8 mouse cellular contexts compared by ENCODE assay signal in genomic region chr1:58794705-58795104, GRCm38 (mm10). TPM values are rescaled to one million over a fixed set of nuclear protein-coding genes. Genes with fewer than 3 reads are reported as not detected.
DNase-seq lines count a peak whose midpoint lies in the region; ATAC-seq and TF ChIP-seq lines count a peak whose summit lies in the region.
"Had no signal": no experiment of that assay in that cellular context is flagged by ENCODE, and none has a peak within 500 bp of the region (broad histone marks: within the 10 kb centered on the region; RNA-seq: fewer than 3 reads in every experiment).

No protein-coding gene starts in this region.

- peaks cover 8% of the 10 kb centered on the region for H3K36me3 ChIP-seq in kidney, embryonic 16.5 days (ENCODE audit: insufficient read depth, low read length)
- H3K36me3 ChIP-seq in liver, embryonic 16.5 days (ENCODE audit: control insufficient read depth, insufficient read depth): peaks cover 3% of the 10 kb centered on the region

- WGBS in kidney, embryonic 16.5 days: 48% methylated on average over 2 of the region's 2 CpGs
- WGBS in liver, embryonic 16.5 days (ENCODE audit: insufficient replicate concordance): 37% methylated on average over 2 of the region's 2 CpGs

- peak overlapping the region; percentile 89; the same call in 1 of the 2 replicates for H3K27ac ChIP-seq in kidney, embryonic 16.5 days (ENCODE audit: low read length)
- peak overlapping the region; percentile 90 for H3K27ac ChIP-seq in bone marrow macrophage, adult 2 months (ENCODE audit: insufficient read depth, low read depth, low read length)
- no peak overlapping the region for H3K27ac ChIP-seq in liver, embryonic 16.5 days (ENCODE audit: low read length)

- 0 out of 2 replicates have a peak, but pooled peaks have one; percentile 14 for ATAC-seq in kidney, embryonic 16.5 days (ENCODE audit: low FRiP score, low TSS enrichment)
- ATAC-seq in erythroid progenitor cell, adult 5-6 weeks (replicated peaks; ENCODE audit: low FRiP score, poor library complexity, severe bottlenecking): peak; percentile 11; the same call in 1 of the 2 replicates
- no peak for ATAC-seq in liver, embryonic 16.5 days (ENCODE audit: low read depth)
- no peak for ATAC-seq in activated CD4-positive, CD25-positive, alpha-beta regulatory T cell, adult 4 months

- TF ChIP-seq CTCF in bone marrow macrophage, adult 2 months (IDR thresholded peaks at IDR 0.05; ENCODE audit: low read depth, low read length): no peak

- peak overlapping the region; percentile 77 for H3K4me3 ChIP-seq in kidney, embryonic 16.5 days (ENCODE audit: low read length)
- H3K4me3 ChIP-seq in bone marrow macrophage, adult 2 months (ENCODE audit: insufficient read depth, low read length): peak overlapping the region; percentile 85
- H3K4me3 ChIP-seq in liver, embryonic 16.5 days (ENCODE audit: low read depth, low read length): no peak overlapping the region

- DNase-seq in kidney, postnatal 25 days: no peak
- DNase-seq in right cerebral cortex, postnatal 4 days: no peak
- DNase-seq: thymus, adult 2 months had no signal

- peak overlapping the region; percentile 90 for H3K9ac ChIP-seq in kidney, embryonic 16.5 days (replicated peaks; ENCODE audit: low read length)
- no peak overlapping the region for H3K9ac ChIP-seq in liver, embryonic 16.5 days (ENCODE audit: low read depth, low read length)

- H3K27me3 ChIP-seq in kidney, embryonic 16.5 days (ENCODE audit: insufficient read depth, low read length): no peaks in the 10 kb centered on the region
- no peaks in the 10 kb centered on the region for H3K27me3 ChIP-seq in liver, embryonic 16.5 days (ENCODE audit: control insufficient read depth, insufficient read depth, low read depth, low read length)

- peak overlapping the region; percentile 92 for H3K4me2 ChIP-seq in kidney, embryonic 16.5 days (replicated peaks; ENCODE audit: low read depth, low read length)
- peak overlapping the region; percentile 73; the same call in 1 of the 2 replicates for H3K4me2 ChIP-seq in liver, embryonic 16.5 days (ENCODE audit: low read depth, low read length)

- H3K4me1 ChIP-seq in kidney, embryonic 16.5 days (ENCODE audit: insufficient read depth, low read length): peaks cover 14% of the 10 kb centered on the region
- H3K4me1 ChIP-seq in bone marrow macrophage, adult 2 months (ENCODE audit: control insufficient read depth, insufficient read depth, low read length): peaks cover 9% of the 10 kb centered on the region
- peaks cover 11% of the 10 kb centered on the region for H3K4me1 ChIP-seq in liver, embryonic 16.5 days (ENCODE audit: control insufficient read depth, low read depth, low read length)

- no peak for TF ChIP-seq POLR2A in bone marrow macrophage, adult 2 months (IDR thresholded peaks at IDR 0.05; ENCODE audit: borderline replicate concordance, low read depth, low read length)

- H3K9me3 ChIP-seq in kidney, embryonic 16.5 days (ENCODE audit: low read length): no peaks in the 10 kb centered on the region
- 0 out of 2 replicates have a peak, but pooled peaks cover 2% of the 10 kb centered on the region for H3K9me3 ChIP-seq in liver, embryonic 16.5 days (replicated peaks; ENCODE audit: control insufficient read depth, low read length)

RNA-seq across cellular contexts. Expression of gene Casp8, which starts 0.5 kb away (rescaled TPM):
- 42.1 and 44.1 TPM in 2 replicates for polyA plus RNA-seq in kidney, embryonic 16.5 days (2015; fragmentation: Nextera tagmentation; extraction: Ambion mirVana)
- polyA plus RNA-seq in bone marrow macrophage, adult 2 months (2012; ENCODE audit: insufficient read depth, insufficient read length, missing spikeins): 97.4 and 98.2 TPM in 2 replicates
- total RNA-seq in erythroid progenitor cell, adult 5-6 weeks (2015; ENCODE audit: low replicate concordance): 31.0 and 39.4 TPM in 2 replicates
- total RNA-seq in erythroid progenitor cell, adult 5-6 weeks (2017; ENCODE audit: low replicate concordance): 13.9 and 18.5 TPM in 2 replicates
- polyA plus RNA-seq in liver, embryonic 16.5 days (2015; fragmentation: Nextera tagmentation; extraction: Ambion mirVana): 13.9 and 15.6 TPM in 2 replicates
- 100 to 1,000 TPM; 182 to 204 TPM for polyA plus RNA-seq in activated CD4-positive, CD25-positive, alpha-beta regulatory T cell, adult 4 months (2017; shearing (Covaris generic))

Comparison
In these comparisons a context has a peak if more than half of its experiments do, and no peak if none do; other contexts are left out.
1. ATAC-seq: peak in kidney, embryonic 16.5 days (single experiment) and erythroid progenitor cell, adult 5-6 weeks (single experiment); none in liver, embryonic 16.5 days (single experiment) and activated CD4-positive, CD25-positive, alpha-beta regulatory T cell, adult 4 months (single experiment).